Mouse (Mus musculus) heart, postnatal 10 days (tissue): ENCODE results near the gene Acly. TPM values are rescaled to one million over a fixed set of nuclear protein-coding genes. Genes with fewer than 3 reads are reported as not detected.
A peak's percentile ranks its signal among the peaks of the same experiment; 100 is the strongest.

Source experiments
- DNase-seq, 2 experiments: peaks; one replicate each; pipeline ENCODE4 v3.0.0; 2021
- intact Hi-C: fragments of 180-260 bp; cut with DNase I; formaldehyde crosslinking; loops from one replicate; pipeline ENCODE4 v1.15.1; 2025
- total RNA-seq, 2 experiments: library from RNA; stranded (reverse); gene quantifications; 2 replicates each; pipeline ENCODE4 v1.2.3; 2021

The Acly gene
- total RNA-seq, 2 experiments from 2014 or later, result 47.8 to 51.1 TPM

- DNase-seq, result no peak
- intact Hi-C loops, result no loop called here
Observed at GRCm38 (mm10) chr11:100515061-100515460, 12.7 kb downstream of the Acly start.

GRCm38 (mm10) chr11:100513716-100514115 is 14.1 kb downstream of the Acly start:
- DNase-seq, result no peak
- intact Hi-C loops, result loop anchor here (5.0 kb wide), 1 partner anchor 44 kb away; no protein-coding TSS in a partner anchor

- DNase-seq, result peak; percentile 24 to 54
- intact Hi-C loops, result loop anchor here (5.0 kb wide), 1 partner anchor 45 kb away; no protein-coding TSS in a partner anchor
Observed at GRCm38 (mm10) chr11:100512384-100512783, 15.4 kb downstream of the Acly start.

- DNase-seq, result no peak
- intact Hi-C loops, result loop anchor here (5.0 kb wide), 1 partner anchor 47 kb away; no protein-coding TSS in a partner anchor
Observed at GRCm38 (mm10) chr11:100510556-100510955, 17.2 kb downstream of the Acly start.

- intact Hi-C loops, result no loop called here
- DNase-seq, result no peak
Observed at GRCm38 (mm10) chr11:100505997-100506396, 21.8 kb downstream of the Acly start.

GRCm38 (mm10) chr11:100504990-100505660 is 22.7 kb downstream of the Acly start:
- intact Hi-C loops, result no loop called here
- DNase-seq, result no peak

- no peak for DNase-seq
- intact Hi-C loops, result no loop called here
Observed at GRCm38 (mm10) chr11:100501321-100501720, 26.5 kb downstream of the Acly start.

GRCm38 (mm10) chr11:100500651-100501050 is 27.1 kb downstream of the Acly start:
- DNase-seq, result no peak
- intact Hi-C loops, result no loop called here

GRCm38 (mm10) chr11:100500241-100500640 is 27.6 kb downstream of the Acly start:
- DNase-seq, result no peak
- intact Hi-C loops, result no loop called here

- intact Hi-C loops, result no loop called here
- DNase-seq, result no peak
Observed at GRCm38 (mm10) chr11:100493771-100494170, 34.0 kb downstream of the Acly start.

- no peak for DNase-seq
- intact Hi-C loops, result no loop called here
Observed at GRCm38 (mm10) chr11:100490951-100491350, 36.8 kb downstream of the Acly start.

- DNase-seq, result peak; percentile 29 to 46
- intact Hi-C loops, result loop anchor here (2.0 kb wide), 1 partner anchor 69 kb away; no protein-coding TSS in a partner anchor
Observed at GRCm38 (mm10) chr11:100485801-100486538, 41.8 kb downstream of the Acly start.

GRCm38 (mm10) chr11:100484461-100484860 is 43.3 kb downstream of the Acly start:
- intact Hi-C loops, result no loop called here
- DNase-seq, result no peak

GRCm38 (mm10) chr11:100479152-100479551 is 48.6 kb downstream of the Acly start:
- DNase-seq, result no peak
- intact Hi-C loops, result no loop called here

- DNase-seq, result no peak
- intact Hi-C loops, result no loop called here
Observed at GRCm38 (mm10) chr11:100476281-100476680, 51.5 kb downstream of the Acly start.

- intact Hi-C loops, result loop anchor here (1.0 to 2.0 kb wide), 2 partner anchors 47 to 110 kb away; no protein-coding TSS in a partner anchor
- DNase-seq, result no peak
Observed at GRCm38 (mm10) chr11:100472935-100473295, 54.9 kb downstream of the Acly start.

- intact Hi-C loops, result loop anchor here (1.0 to 2.0 kb wide), 2 partner anchors 46 to 110 kb away; no protein-coding TSS in a partner anchor
- DNase-seq, result peak; percentile 93
Observed at GRCm38 (mm10) chr11:100472197-100472934, 55.4 kb downstream of the Acly start, which contains the start of gene Klhl11. Gene Klhl11, minus strand, starts transcription at chr11:100472741.

- intact Hi-C loops, result loop anchor here (1.0 to 2.0 kb wide), 2 partner anchors 45 to 109 kb away; no protein-coding TSS in a partner anchor
- DNase-seq, result peak; percentile 11 to 22
Observed at GRCm38 (mm10) chr11:100471352-100472196, 56.2 kb downstream of the Acly start.

- no peak for DNase-seq
- intact Hi-C loops, result no loop called here
Observed at GRCm38 (mm10) chr11:100465833-100466232, 62.0 kb downstream of the Acly start.

- no peak for DNase-seq
Observed at GRCm38 (mm10) chr11:100465229-100465792, 62.5 kb downstream of the Acly start.

More at GRCm38 (mm10) chr11:100465229-100465792, 62.5 kb downstream of the Acly start:
- intact Hi-C loops, result no loop called here
